Mouse (Mus musculus): Measurements from ENCODE around the gene Stk26.
A peak's percentile ranks its signal among the peaks of the same experiment; 100 is the strongest.

Gene Stk26

GRCm38 (mm10) chrX:50840847-50841560 lies at the start of gene Stk26:
Gene Stk26 (plus strand): TSS chrX:50841047.
- peak; percentile 39 for DNase-seq (ENCODE audit: low spot score)

DNA sequence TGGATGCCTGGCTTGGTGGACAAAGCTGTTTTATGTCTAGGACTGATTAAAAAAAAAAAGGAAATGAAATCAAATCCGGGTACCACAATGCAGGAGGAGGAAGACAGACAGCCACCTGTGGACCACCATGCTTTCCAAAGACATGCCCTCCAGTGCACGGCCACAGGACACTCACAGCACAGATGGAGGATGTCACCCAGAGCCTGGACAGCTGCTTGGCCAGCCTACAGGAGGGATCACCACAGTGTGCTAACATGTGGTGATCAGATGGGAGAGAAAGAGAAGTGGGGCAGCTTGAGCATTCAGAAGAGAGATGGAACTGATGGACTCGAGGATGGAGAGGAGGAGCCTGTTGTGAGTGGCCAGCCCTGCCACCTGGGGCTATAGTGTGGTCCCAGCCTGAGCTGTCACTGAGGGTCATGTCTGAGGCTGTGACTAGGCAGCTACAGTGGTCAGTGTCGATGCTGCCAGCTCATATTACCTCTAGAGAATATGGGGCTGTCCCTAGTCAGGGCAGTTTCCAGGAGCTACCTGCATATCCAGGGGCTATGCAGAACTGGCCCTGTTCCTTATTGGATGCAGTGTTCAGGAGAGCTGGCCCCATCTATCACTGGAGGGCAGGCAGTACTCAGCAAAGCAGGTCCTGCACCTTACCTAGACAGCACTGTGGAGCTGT lies 47.7 kb upstream of the Stk26 start:
- no peak for DNase-seq (ENCODE audit: low spot score)

- DNase-seq (ENCODE audit: low spot score), result no peak
Observed at GRCm38 (mm10) chrX:50797798-50798197, 43.0 kb upstream of the Stk26 start.

DNA sequence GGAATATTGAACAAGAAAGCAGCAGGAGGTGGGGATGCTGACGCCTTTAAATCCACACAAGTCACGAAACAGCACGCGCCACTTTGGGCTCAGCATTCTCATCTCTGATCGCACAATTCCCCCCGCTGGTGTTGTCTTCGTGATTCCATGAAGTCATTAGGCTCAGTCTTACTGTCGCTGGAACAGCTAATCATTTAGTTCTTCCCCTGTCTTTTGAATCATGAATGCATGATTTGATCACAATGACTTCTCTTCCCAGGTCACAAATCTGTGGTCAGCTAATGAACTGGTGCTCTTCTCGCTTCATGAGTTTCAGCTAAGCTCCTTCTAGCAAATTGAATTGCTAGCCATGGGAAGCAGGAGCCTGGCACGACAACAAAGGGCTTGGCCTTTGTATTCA lies 42.3 kb upstream of the Stk26 start:
- no peak for DNase-seq (ENCODE audit: low spot score)

- DNase-seq (ENCODE audit: low spot score), result no peak
Observed at GRCm38 (mm10) chrX:50799656-50800188, 41.1 kb upstream of the Stk26 start.

- DNase-seq (ENCODE audit: low spot score), result no peak
Observed at GRCm38 (mm10) chrX:50805654-50806053, 35.2 kb upstream of the Stk26 start.

DNA sequence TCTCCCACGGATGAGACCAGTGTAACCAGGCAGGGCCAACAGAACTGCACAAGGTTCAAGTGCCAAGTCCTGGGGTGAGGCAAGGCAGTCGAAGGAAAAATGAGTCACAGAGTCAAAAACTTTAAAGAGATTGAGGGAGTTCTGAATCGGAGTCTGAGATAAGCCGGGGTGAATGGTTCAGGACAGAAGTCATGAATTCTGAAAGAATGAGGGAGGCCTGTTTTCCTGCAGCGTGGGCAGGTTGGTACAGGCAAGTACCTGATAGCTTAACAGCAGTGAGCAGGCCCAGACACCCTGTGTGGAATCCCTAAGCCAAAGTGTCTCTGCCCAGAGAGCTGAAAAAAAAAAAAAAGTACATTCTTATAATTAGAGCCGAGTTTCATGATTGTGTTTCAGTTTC lies 17.0 kb upstream of the Stk26 start:
- DNase-seq (ENCODE audit: low spot score), result no peak

GRCm38 (mm10) chrX:50835592-50835991 lies 5.3 kb upstream of the Stk26 start:
- DNase-seq (ENCODE audit: low spot score), result no peak

GRCm38 (mm10) chrX:50836029-50836691 lies 4.7 kb upstream of the Stk26 start:
- DNase-seq (ENCODE audit: low spot score), result no peak

- no peak for DNase-seq (ENCODE audit: low spot score)
Observed at GRCm38 (mm10) chrX:50841587-50841986, 740 bp downstream of the Stk26 start.

- no peak for DNase-seq (ENCODE audit: low spot score)
Observed at GRCm38 (mm10) chrX:50842046-50842445, 1.2 kb downstream of the Stk26 start.

DNA sequence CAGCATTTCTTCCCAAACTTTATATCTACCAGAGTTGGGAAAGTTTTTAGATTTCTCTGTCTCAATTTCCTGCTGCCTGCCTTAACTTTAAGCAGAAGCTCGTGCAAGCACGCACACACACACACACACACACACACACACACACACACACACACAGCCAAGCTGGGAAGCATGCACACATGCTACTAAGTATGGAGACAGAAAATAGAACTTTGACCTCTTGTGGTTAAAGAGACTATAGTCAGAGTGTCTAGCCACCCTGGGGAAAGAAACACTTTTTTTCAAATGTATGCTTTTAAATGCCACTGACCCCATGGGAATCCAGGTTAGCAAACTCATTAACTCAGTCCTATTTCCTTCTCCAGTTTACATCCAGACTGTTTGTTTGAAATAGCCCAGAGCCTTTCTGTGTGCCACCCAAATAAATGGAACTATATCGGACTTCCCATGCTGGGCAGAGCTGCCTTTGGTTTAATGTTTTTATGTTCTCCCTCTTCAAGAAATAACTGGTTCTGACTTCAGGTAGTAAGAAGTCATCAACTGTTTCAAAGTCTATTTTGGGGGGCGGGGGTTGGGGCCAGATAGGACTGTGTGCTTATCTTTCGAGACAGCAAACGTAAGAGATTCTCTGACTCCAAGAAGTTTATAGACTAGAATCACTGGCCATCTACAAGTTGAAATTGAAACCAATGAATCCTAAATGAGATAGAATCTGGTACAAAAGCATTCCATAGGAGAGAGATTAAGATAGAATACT lies 9.8 kb downstream of the Stk26 start:
- DNase-seq (ENCODE audit: low spot score), result no peak

- no peak for DNase-seq (ENCODE audit: low spot score)
Observed at GRCm38 (mm10) chrX:50863771-50864170, 22.9 kb downstream of the Stk26 start.

- no peak for DNase-seq (ENCODE audit: low spot score)
Observed at GRCm38 (mm10) chrX:50864734-50865133, 23.9 kb downstream of the Stk26 start.

DNA sequence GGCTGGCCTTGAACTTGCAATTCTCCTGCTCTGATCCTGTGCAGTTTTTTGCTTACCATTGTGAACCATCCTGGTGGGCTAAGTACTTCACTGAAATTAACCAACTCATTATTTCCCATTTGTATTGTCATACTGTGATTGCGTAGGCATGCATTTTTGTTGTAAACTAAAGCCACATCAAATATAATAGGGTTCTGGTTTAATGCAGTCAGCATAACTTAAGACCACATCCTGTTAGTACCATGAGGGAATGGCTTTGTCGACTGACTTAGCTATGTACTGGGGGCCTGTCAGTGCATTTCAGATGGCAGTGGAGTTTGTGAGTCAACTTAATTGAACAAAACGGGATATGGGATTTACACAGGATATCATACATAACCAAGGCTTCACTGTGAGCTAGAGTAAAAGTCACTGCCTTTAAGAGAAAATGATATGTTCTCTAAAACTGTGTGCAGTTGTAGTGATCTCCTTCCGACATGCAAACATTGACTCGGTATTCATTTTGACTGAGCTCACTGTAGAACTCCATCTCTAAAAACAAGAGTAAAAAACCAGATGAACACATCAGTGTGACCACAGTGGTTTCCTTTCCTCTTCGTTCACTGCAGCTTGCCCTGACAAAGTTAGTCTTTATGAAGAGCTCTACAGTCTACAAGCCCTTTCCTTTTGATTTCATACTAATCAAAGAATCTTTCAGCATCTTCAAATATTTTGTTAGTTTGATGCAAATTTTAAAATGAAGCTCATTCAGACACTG lies 33.6 kb downstream of the Stk26 start:
- no peak for DNase-seq (ENCODE audit: low spot score)

GRCm38 (mm10) chrX:50887999-50888398 lies 47.2 kb downstream of the Stk26 start:
- no peak for DNase-seq (ENCODE audit: low spot score)

DNA sequence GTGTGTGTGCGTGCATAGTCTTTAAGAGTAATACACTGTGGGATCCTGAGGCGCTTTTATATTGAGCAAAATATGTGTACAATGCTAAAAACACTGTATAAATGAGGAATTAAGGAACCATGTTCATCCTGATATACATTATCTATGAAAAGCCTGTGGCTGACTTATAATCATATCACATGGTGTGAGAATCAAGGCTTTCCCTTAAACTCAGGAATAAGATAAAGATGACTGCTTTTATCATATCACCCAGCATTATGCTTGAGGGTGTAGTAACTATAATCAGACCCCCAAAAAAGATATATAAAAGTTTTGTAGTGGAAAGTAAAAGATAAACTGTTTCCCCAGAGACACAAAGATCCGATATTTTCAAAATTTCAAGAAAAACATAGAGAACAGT lies 62.6 kb downstream of the Stk26 start:
- no peak for DNase-seq (ENCODE audit: low spot score)

DNA sequence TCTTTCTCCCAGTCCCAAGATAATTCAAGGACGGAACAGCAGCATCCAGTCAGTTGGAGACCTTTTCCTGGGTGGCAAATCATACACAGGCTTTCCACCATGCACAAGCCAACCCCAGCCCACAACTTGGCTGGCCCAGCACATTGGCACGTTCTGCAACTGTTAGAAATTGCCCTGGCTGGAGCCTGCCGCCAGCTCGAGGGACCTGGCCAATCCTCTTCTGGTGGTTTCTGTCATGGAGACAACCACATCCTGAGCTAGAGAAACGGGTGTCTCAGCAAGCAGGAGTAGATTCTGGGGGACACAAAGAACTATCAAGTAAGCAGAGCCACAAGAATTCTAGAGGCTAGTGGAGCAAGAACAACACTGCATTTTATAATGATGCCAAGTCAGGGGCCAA lies 69.1 kb downstream of the Stk26 start:
- no peak for DNase-seq (ENCODE audit: low spot score)

DNA sequence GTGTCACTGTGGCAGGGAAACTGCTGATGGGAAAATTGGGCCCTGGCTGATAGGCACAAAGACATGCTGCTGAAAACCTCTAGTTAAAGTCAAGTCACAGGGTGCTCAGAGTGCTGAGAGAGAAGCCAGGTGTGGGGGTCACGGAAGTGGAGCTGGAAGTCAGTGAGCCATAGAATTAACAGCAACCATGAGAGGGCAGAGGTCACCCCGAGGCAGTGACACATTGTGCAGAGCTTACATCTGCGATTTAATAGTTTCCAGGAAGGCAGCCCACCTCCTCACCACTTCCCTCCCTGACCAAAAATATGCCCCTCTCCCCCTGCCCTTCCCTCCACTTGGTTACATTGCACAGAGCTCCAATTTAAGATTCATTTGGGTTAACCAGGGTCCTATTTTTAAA lies 76.5 kb downstream of the Stk26 start:
- no peak for DNase-seq (ENCODE audit: low spot score)

DNA sequence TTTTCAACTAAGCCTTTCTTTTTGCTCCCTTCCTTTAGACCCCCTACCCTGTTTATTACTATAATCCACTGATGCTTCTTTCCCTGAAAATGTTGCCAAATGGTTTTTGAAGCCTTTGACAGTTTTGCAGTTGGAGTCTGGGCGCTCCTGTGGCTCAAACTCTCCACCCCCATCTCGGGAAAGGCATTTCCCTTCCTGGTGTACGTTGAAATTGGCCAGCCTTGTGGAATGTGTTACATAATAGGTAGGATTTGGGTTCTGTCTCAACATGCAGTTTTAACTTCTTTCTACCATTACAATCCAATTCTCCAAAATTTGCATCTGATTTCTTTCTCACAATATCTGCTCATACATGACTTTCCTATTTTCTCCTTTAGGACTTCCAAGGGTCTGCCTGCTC lies 77.9 kb downstream of the Stk26 start:
- DNase-seq (ENCODE audit: low spot score), result no peak

- no peak for DNase-seq (ENCODE audit: low spot score)
Observed at GRCm38 (mm10) chrX:50924629-50925364, 84.0 kb downstream of the Stk26 start.

All from ovary, postnatal 14 days (tissue).